Mouse (Mus musculus): ENCODE data around the gene Rgs21.

DNA sequence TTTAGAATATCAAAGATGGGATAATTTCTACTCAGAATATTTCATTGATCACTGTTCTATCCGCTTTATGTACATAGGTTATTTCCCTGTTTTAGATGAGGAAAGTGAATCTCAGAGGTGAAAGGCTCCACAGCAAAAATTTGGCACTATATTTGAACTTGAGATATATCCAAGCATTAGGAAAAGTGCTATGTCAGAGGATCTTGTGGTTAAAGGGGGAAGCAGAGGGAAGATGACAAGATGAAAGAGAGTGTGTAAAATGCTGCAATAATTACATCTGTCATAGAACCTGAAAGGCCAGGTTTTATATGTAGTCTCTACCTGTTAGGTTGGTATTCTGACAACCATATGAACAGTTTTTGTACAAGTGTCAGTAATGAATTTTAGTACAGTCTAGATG is 35.7 kb downstream of the Rgs21 start:
- no peak for TF ChIP-seq CTCF (IDR thresholded peaks at IDR 0.05; ENCODE audit: low read depth)
- TF ChIP-seq EP300 (IDR thresholded peaks at IDR 0.05; ENCODE audit: low read depth) = no peak

Data from heart, postnatal 0 days (tissue).